Mouse (Mus musculus) embryonic facial prominence, embryonic 15.5 days (tissue): ENCODE measurements around the gene Agbl4. TPM values are rescaled to one million over a fixed set of nuclear protein-coding genes. Genes with fewer than 3 reads are reported as not detected.

Experiments
- ATAC-seq: fragments of 200-750 bp; cut with Nextera tagmentation; 2 replicates; pipeline ENCODE4 v1.8.0; 2017; ENCODE audit warnings: low read depth, moderate TSS enrichment; ENCODE audit not compliant: insufficient number of reproducible peaks, low FRiP score, low TSS enrichment
- H3K27ac ChIP-seq: fragments of 300-500 bp; sonication (generic); replicated peaks from 2 replicates; pipeline ENCODE4 v1.5.1; 2015; ENCODE audit warnings: mild to moderate bottlenecking, inconsistent platforms
- H3K27me3 ChIP-seq: fragments of 300-500 bp; sonication (generic); 2 replicates; pipeline ENCODE4 v1.6.1; 2015; ENCODE audit warnings: inconsistent platforms
- H3K36me3 ChIP-seq: fragments of 300-500 bp; sonication (generic); 2 replicates; pipeline ENCODE4 v1.6.1; 2015; ENCODE audit warnings: mild to moderate bottlenecking, inconsistent platforms
- H3K4me1 ChIP-seq: fragments of 300-500 bp; sonication (generic); 2 replicates; pipeline ENCODE4 v1.6.1; 2015; ENCODE audit warnings: inconsistent platforms
- H3K4me2 ChIP-seq: fragments of 300-500 bp; sonication (generic); replicated peaks from 2 replicates; pipeline ENCODE4 v1.6.1; 2015; ENCODE audit warnings: mild to moderate bottlenecking, inconsistent platforms
- H3K4me3 ChIP-seq: fragments of 300-500 bp; sonication (generic); replicated peaks from 2 replicates; pipeline ENCODE4 v1.5.1; 2015; ENCODE audit warnings: mild to moderate bottlenecking, inconsistent platforms
- H3K9ac ChIP-seq: fragments of 300-500 bp; sonication (generic); 2 replicates; pipeline ENCODE4 v1.6.1; 2015; ENCODE audit warnings: inconsistent platforms
- H3K9me3 ChIP-seq: fragments of 300-500 bp; sonication (generic); replicated peaks from 2 replicates; pipeline ENCODE4 v1.6.1; 2016; ENCODE audit warnings: inconsistent platforms
- WGBS: fragments of 180-500 bp; shearing (Covaris S2); methylation state at CpG from one replicate; pipeline ENCODE4 v1.1.7; 2015; 5-methylcytosine and 5-hydroxymethylcytosine counted together
- polyA plus RNA-seq: library from polyadenylated mRNA; unstranded; fragments of >200 nt; fragmentation: Nextera tagmentation; extraction: Ambion mirVana; gene quantifications from 2 replicates; pipeline ENCODE4 v1.2.1, GENCODE M21; 2015

Gene Agbl4
- polyA plus RNA-seq, 1 experiment from 2014 or later, result 2.0 TPM

GRCm38 (mm10) chr4:111632615-111633014 is 1235.2 kb downstream of the Agbl4 start:
- ATAC-seq, result no peak
- H3K27me3 ChIP-seq, result no peaks in the 10 kb centered on the region
- H3K9ac ChIP-seq, result no peak overlapping the region
- H3K4me3 ChIP-seq, result no peak overlapping the region
- H3K4me1 ChIP-seq, result no peaks in the 10 kb centered on the region
- H3K4me2 ChIP-seq, result no peak overlapping the region
- H3K9me3 ChIP-seq, result no peaks in the 10 kb centered on the region
- no peaks in the 10 kb centered on the region for H3K36me3 ChIP-seq
- WGBS, result 73% methylated on average over 1 of the region's 1 CpGs
- H3K27ac ChIP-seq, result no peak overlapping the region

- no peak for ATAC-seq
- no peaks in the 10 kb centered on the region for H3K36me3 ChIP-seq
- no peaks in the 10 kb centered on the region for H3K4me1 ChIP-seq
- H3K9me3 ChIP-seq, result no peaks in the 10 kb centered on the region
- H3K9ac ChIP-seq, result no peak overlapping the region
- 72% methylated on average over 3 of the region's 3 CpGs for WGBS
- H3K27ac ChIP-seq, result no peak overlapping the region
- no peaks in the 10 kb centered on the region for H3K27me3 ChIP-seq
- no peak overlapping the region for H3K4me2 ChIP-seq
- H3K4me3 ChIP-seq, result no peak overlapping the region
These were observed 1238.2 kb downstream of the Agbl4 start for GRCm38 (mm10) chr4:111635538-111636124.

GRCm38 (mm10) chr4:111638948-111639708 is 1241.7 kb downstream of the Agbl4 start:
- Histone ChIP-seq H3K27me3 (no peaks in the 10 kb centered on the region), H3K9ac (no peak overlapping the region), H3K4me3 (no peak overlapping the region), H3K4me1 (no peaks in the 10 kb centered on the region), H3K9me3 (no peaks in the 10 kb centered on the region), H3K4me2 (no peak overlapping the region), H3K27ac (no peak overlapping the region), H3K36me3 (no peaks in the 10 kb centered on the region)
- ATAC-seq, result no peak
- 82% methylated on average over 5 of the region's 5 CpGs for WGBS

- Histone ChIP-seq H3K9ac (no peak overlapping the region), H3K9me3 (no peaks in the 10 kb centered on the region), H3K4me3 (no peak overlapping the region), H3K27me3 (no peaks in the 10 kb centered on the region), H3K4me1 (no peaks in the 10 kb centered on the region), H3K27ac (no peak overlapping the region), H3K36me3 (no peaks in the 10 kb centered on the region), H3K4me2 (no peak overlapping the region)
- 61% methylated on average over 6 of the region's 6 CpGs for WGBS
- ATAC-seq, result no peak
These were observed 1247.8 kb downstream of the Agbl4 start for GRCm38 (mm10) chr4:111645117-111645830.

- Histone ChIP-seq H3K9me3 (no peaks in the 10 kb centered on the region), H3K27ac (no peak overlapping the region), H3K4me1 (no peaks in the 10 kb centered on the region), H3K9ac (no peak overlapping the region), H3K36me3 (no peaks in the 10 kb centered on the region), H3K27me3 (no peaks in the 10 kb centered on the region), H3K4me2 (no peak overlapping the region), H3K4me3 (no peak overlapping the region)
- ATAC-seq, result no peak
- 47% methylated on average over 1 of the region's 1 CpGs for WGBS
These were observed 1248.3 kb downstream of the Agbl4 start for GRCm38 (mm10) chr4:111645831-111646166.

- Histone ChIP-seq H3K4me3 (no peak overlapping the region), H3K36me3 (no peaks in the 10 kb centered on the region), H3K27ac (no peak overlapping the region), H3K9me3 (no peaks in the 10 kb centered on the region), H3K4me2 (no peak overlapping the region), H3K27me3 (no peaks in the 10 kb centered on the region), H3K4me1 (no peaks in the 10 kb centered on the region), H3K9ac (no peak overlapping the region)
- ATAC-seq, result no peak
- 77% methylated on average over 1 of the region's 1 CpGs for WGBS
These were observed 1256.0 kb downstream of the Agbl4 start for GRCm38 (mm10) chr4:111653451-111653850.

- H3K4me2 ChIP-seq, result no peak overlapping the region
- H3K27ac ChIP-seq, result 0 out of 2 replicates have a peak overlapping the region, but pooled peaks have one; percentile 7
- peaks cover 11% of the 10 kb centered on the region; the same call in 1 of the 2 replicates for H3K4me1 ChIP-seq
- no peaks in the 10 kb centered on the region for H3K9me3 ChIP-seq
- no peak for ATAC-seq
- H3K4me3 ChIP-seq, result no peak overlapping the region
- H3K36me3 ChIP-seq, result no peaks in the 10 kb centered on the region
- H3K27me3 ChIP-seq, result no peaks in the 10 kb centered on the region
- WGBS, result 21% methylated on average over 1 of the region's 1 CpGs
- no peak overlapping the region for H3K9ac ChIP-seq
These were observed 1266.3 kb downstream of the Agbl4 start for GRCm38 (mm10) chr4:111663730-111664129.

- H3K4me1 ChIP-seq, result peaks cover 11% of the 10 kb centered on the region; the same call in 1 of the 2 replicates
- no peaks in the 10 kb centered on the region for H3K9me3 ChIP-seq
- H3K27ac ChIP-seq, result 0 out of 2 replicates have a peak overlapping the region, but pooled peaks have one; percentile 7
- H3K36me3 ChIP-seq, result no peaks in the 10 kb centered on the region
- 32% methylated on average over 3 of the region's 3 CpGs for WGBS
- H3K4me3 ChIP-seq, result no peak overlapping the region
- H3K4me2 ChIP-seq, result no peak overlapping the region
- no peaks in the 10 kb centered on the region for H3K27me3 ChIP-seq
- H3K9ac ChIP-seq, result no peak overlapping the region
- ATAC-seq, result no peak
These were observed 1266.7 kb downstream of the Agbl4 start for GRCm38 (mm10) chr4:111664146-111664545.

- WGBS, result 57% methylated on average over 1 of the region's 1 CpGs
- Histone ChIP-seq H3K9me3 (no peaks in the 10 kb centered on the region), H3K4me1 (peaks cover 22% of the 10 kb centered on the region; the same call in 1 of the 2 replicates), H3K4me3 (no peak overlapping the region), H3K27ac (no peak overlapping the region), H3K36me3 (no peaks in the 10 kb centered on the region), H3K4me2 (no peak overlapping the region), H3K9ac (no peak overlapping the region), H3K27me3 (no peaks in the 10 kb centered on the region)
- ATAC-seq, result no peak
These were observed 1269.3 kb downstream of the Agbl4 start for GRCm38 (mm10) chr4:111666713-111667112.

- Histone ChIP-seq H3K27ac (no peak overlapping the region), H3K4me3 (no peak overlapping the region), H3K4me1 (peaks cover 12% of the 10 kb centered on the region; the same call in 1 of the 2 replicates), H3K9me3 (no peaks in the 10 kb centered on the region), H3K27me3 (no peaks in the 10 kb centered on the region), H3K4me2 (no peak overlapping the region), H3K36me3 (no peaks in the 10 kb centered on the region), H3K9ac (no peak overlapping the region)
- ATAC-seq, result no peak
- WGBS, result 78% methylated on average over 3 of the region's 3 CpGs
These were observed 1271.9 kb downstream of the Agbl4 start for GRCm38 (mm10) chr4:111669369-111669768.
